Mouse (Mus musculus): Measurements from ENCODE around the gene Rora. TPM values are rescaled to one million over a fixed set of nuclear protein-coding genes. Genes with fewer than 3 reads are reported as not detected.
A peak's percentile ranks its signal among the peaks of the same experiment; 100 is the strongest.

Rora gene
- polyA plus RNA-seq, 1 experiment from 2014 or later, result 23.1 TPM

DNA sequence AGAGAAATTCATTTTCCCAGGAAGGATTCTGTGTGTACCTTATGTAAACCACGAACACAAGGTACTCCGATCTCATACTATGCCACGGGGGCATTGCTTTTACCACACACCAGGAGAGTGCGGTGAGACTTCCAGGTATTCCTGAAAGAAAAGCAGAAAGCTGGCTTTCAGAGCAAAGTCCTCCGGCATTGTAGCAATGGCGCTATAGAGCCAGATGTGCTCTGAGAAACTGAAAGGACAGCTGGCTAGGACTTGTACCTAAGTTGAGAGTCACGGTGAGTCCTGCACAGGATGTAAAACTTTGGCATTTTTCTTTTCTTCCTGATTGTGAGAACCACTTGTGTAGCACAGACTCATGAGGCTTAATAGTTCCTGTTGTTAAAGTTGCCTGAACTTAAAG, 728.2 kb downstream of the Rora start:
- TF ChIP-seq CTCF (IDR thresholded peaks at IDR 0.05; ENCODE audit: low read depth) (0 out of 2 replicates have a peak, but pooled peaks have one; percentile 1), EP300 (IDR thresholded peaks at IDR 0.05; ENCODE audit: low read depth) (no peak)
- no peaks in the 10 kb centered on the region for H3K27me3 ChIP-seq (ENCODE audit: insufficient read depth, low read length)
- no peak overlapping the region for H3K27ac ChIP-seq (ENCODE audit: low read depth)
- H3K4me3 ChIP-seq (ENCODE audit: low read depth, low read length), result no peak overlapping the region
- no peaks in the 10 kb centered on the region for H3K4me1 ChIP-seq (ENCODE audit: insufficient read depth)
- ATAC-seq (no peak), DNase-seq (no peak)
- WGBS (ENCODE audit: insufficient replicate concordance), result 68% methylated on average over 7 of the region's 7 CpGs
- no peaks in the 10 kb centered on the region for H3K9me3 ChIP-seq (ENCODE audit: low read length)
- H3K36me3 ChIP-seq (replicated peaks; ENCODE audit: insufficient read depth, low read length), result peaks cover 14% of the 10 kb centered on the region; the same call in 1 of the 2 replicates
- no peak overlapping the region for H3K4me2 ChIP-seq (ENCODE audit: low read depth, low read length)
- H3K9ac ChIP-seq (replicated peaks), result no peak overlapping the region

DNA sequence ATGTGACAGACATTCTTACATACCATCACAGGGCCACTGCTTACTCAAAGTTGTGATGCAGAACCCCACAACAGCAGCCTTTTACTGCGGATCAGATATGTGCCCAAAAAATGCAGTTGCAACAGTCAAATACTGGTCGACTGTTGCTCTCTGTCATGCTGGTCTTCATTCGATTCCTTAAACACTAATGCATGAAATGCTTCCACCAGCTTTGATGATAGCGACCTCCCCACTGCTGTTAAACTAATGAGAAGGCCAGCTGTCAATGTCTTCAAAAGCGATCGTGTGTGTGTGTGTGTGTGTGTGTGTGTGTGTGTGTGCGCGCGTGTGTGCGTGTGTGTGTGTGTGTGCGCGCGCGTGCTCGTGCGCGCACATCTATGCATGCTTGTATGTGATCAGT, 730.9 kb downstream of the Rora start:
- Histone ChIP-seq H3K36me3 (replicated peaks; ENCODE audit: insufficient read depth, low read length) (peaks cover 3% of the 10 kb centered on the region; the same call in 1 of the 2 replicates), H3K4me3 (ENCODE audit: low read depth, low read length) (no peak overlapping the region), H3K27ac (ENCODE audit: low read depth) (no peak overlapping the region), H3K9ac (replicated peaks) (no peak overlapping the region), H3K9me3 (ENCODE audit: low read length) (no peaks in the 10 kb centered on the region), H3K27me3 (ENCODE audit: insufficient read depth, low read length) (no peaks in the 10 kb centered on the region), H3K4me1 (ENCODE audit: insufficient read depth) (no peaks in the 10 kb centered on the region), H3K4me2 (ENCODE audit: low read depth, low read length) (no peak overlapping the region)
- 90% methylated on average over 17 of the region's 17 CpGs for WGBS (ENCODE audit: insufficient replicate concordance)
- DNase-seq (no peak), ATAC-seq (no peak)
- TF ChIP-seq EP300 (IDR thresholded peaks at IDR 0.05; ENCODE audit: low read depth) (no peak), CTCF (IDR thresholded peaks at IDR 0.05; ENCODE audit: low read depth) (no peak)

DNA sequence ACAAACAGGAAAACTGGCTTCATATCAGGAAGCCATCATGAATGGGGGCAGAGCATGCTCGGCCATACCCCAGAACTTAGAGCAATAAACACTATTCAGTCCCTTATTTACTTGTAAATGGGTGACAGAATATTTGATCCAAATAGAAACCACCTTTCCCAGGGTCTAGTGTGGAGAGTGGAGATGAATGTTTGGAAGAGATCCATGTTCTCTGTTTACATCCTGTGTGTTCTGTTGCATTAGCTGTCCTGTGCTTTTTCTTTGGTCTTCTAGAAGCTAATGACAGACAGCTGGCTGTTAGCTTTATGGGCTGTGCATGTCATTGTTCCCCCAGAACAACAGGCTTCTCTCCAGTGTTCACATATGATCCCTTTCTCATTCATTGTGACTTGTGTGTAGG, 731.3 kb downstream of the Rora start:
- TF ChIP-seq CTCF (IDR thresholded peaks at IDR 0.05; ENCODE audit: low read depth), result no peak
- no peak for TF ChIP-seq EP300 (IDR thresholded peaks at IDR 0.05; ENCODE audit: low read depth)
- H3K36me3 ChIP-seq (replicated peaks; ENCODE audit: insufficient read depth, low read length), result 0 out of 2 replicates have a peak, but pooled peaks cover under 1% of the 10 kb centered on the region
- H3K4me3 ChIP-seq (ENCODE audit: low read depth, low read length), result no peak overlapping the region
- no peak overlapping the region for H3K9ac ChIP-seq (replicated peaks)
- H3K27me3 ChIP-seq (ENCODE audit: insufficient read depth, low read length), result no peaks in the 10 kb centered on the region
- ATAC-seq (no peak), DNase-seq (no peak)
- H3K9me3 ChIP-seq (ENCODE audit: low read length), result no peaks in the 10 kb centered on the region
- no peak overlapping the region for H3K27ac ChIP-seq (ENCODE audit: low read depth)
- H3K4me1 ChIP-seq (ENCODE audit: insufficient read depth), result no peaks in the 10 kb centered on the region
- 77% methylated on average over 1 of the region's 1 CpGs for WGBS (ENCODE audit: insufficient replicate concordance)
- no peak overlapping the region for H3K4me2 ChIP-seq (ENCODE audit: low read depth, low read length)

DNA sequence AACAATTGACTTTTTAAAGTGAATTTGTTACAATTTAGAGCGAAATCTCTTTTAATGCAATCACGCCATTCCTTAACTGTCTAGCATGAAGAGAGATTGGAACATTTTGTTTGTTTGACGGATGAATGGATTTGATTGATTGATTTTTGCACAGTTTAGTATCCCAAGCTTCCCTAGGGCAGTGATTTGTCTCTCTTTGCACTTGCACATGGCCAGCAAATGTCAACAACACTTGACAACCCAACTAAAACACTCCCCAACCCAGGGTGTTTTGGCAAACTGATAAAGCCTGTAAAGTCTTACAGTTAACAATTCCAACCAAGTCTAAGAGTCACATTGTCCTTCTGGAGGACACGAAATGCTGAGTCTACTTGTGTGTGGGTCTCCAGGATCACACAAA, 733.7 kb downstream of the Rora start:
- no peaks in the 10 kb centered on the region for H3K4me1 ChIP-seq (ENCODE audit: insufficient read depth)
- H3K4me2 ChIP-seq (ENCODE audit: low read depth, low read length), result no peak overlapping the region
- H3K36me3 ChIP-seq (replicated peaks; ENCODE audit: insufficient read depth, low read length), result no peaks in the 10 kb centered on the region
- no peaks in the 10 kb centered on the region for H3K9me3 ChIP-seq (ENCODE audit: low read length)
- H3K9ac ChIP-seq (replicated peaks), result no peak overlapping the region
- 74% methylated on average over 4 of the region's 4 CpGs for WGBS (ENCODE audit: insufficient replicate concordance)
- H3K4me3 ChIP-seq (ENCODE audit: low read depth, low read length), result no peak overlapping the region
- no peaks in the 10 kb centered on the region for H3K27me3 ChIP-seq (ENCODE audit: insufficient read depth, low read length)
- TF ChIP-seq EP300 (IDR thresholded peaks at IDR 0.05; ENCODE audit: low read depth) (no peak), CTCF (IDR thresholded peaks at IDR 0.05; ENCODE audit: low read depth) (no peak)
- H3K27ac ChIP-seq (ENCODE audit: low read depth), result no peak overlapping the region
- ATAC-seq, result no peak
- DNase-seq, result no peak

DNA sequence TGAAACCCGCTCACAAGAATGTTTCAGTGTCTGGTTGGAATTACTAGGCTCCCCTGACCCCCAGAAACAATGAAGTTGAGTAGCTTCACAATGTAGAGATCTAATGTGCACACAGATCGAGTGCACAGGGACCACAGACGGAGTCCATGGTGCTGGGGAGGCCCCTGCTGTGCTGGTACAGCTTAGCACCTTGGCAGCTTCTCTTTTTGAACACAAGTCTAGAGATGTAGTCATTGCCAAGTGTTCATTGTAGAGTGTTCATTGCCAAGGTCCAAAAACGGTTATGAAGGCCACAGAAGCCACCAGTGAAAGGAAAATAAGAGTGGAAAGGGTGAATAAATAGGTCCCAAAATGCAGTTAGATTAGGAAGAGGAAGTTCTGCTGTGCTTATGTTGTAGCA, 737.0 kb downstream of the Rora start:
- no peaks in the 10 kb centered on the region for H3K9me3 ChIP-seq (ENCODE audit: low read length)
- H3K36me3 ChIP-seq (replicated peaks; ENCODE audit: insufficient read depth, low read length), result no peaks in the 10 kb centered on the region
- H3K27ac ChIP-seq (ENCODE audit: low read depth), result no peak overlapping the region
- H3K4me2 ChIP-seq (ENCODE audit: low read depth, low read length), result no peak overlapping the region
- no peaks in the 10 kb centered on the region for H3K4me1 ChIP-seq (ENCODE audit: insufficient read depth)
- no peak overlapping the region for H3K4me3 ChIP-seq (ENCODE audit: low read depth, low read length)
- DNase-seq (no peak), ATAC-seq (no peak)
- no peaks in the 10 kb centered on the region for H3K27me3 ChIP-seq (ENCODE audit: insufficient read depth, low read length)
- TF ChIP-seq EP300 (IDR thresholded peaks at IDR 0.05; ENCODE audit: low read depth), result no peak
- no peak for TF ChIP-seq CTCF (IDR thresholded peaks at IDR 0.05; ENCODE audit: low read depth)
- WGBS (ENCODE audit: insufficient replicate concordance), result 65% methylated on average over 4 of the region's 4 CpGs
- no peak overlapping the region for H3K9ac ChIP-seq (replicated peaks)

DNA sequence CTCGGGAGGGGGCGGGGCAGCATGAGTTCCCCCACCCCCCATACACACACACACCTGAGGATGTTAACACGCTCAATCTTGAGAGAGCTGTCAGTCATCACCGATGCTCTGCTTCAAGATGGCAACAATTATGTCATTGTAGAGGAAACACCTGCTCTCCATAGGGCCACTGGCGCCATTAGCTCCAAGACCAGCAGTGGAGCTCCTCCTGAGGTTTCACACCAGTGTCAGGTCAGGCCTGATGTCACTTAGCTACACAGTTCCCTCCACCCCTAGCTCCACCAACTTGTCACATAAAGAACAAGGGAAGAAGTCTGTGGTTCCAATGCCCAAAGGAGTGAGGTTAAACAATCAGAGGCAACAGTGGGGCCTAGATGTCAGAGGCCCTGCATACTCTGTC, 740.6 kb downstream of the Rora start:
- Histone ChIP-seq H3K9me3 (ENCODE audit: low read length) (no peaks in the 10 kb centered on the region), H3K4me2 (ENCODE audit: low read depth, low read length) (no peak overlapping the region), H3K4me1 (ENCODE audit: insufficient read depth) (peaks cover 9% of the 10 kb centered on the region), H3K9ac (replicated peaks) (no peak overlapping the region), H3K36me3 (replicated peaks; ENCODE audit: insufficient read depth, low read length) (no peaks in the 10 kb centered on the region), H3K27ac (ENCODE audit: low read depth) (no peak overlapping the region), H3K4me3 (ENCODE audit: low read depth, low read length) (no peak overlapping the region), H3K27me3 (ENCODE audit: insufficient read depth, low read length) (no peaks in the 10 kb centered on the region)
- no peak for TF ChIP-seq EP300 (IDR thresholded peaks at IDR 0.05; ENCODE audit: low read depth)
- TF ChIP-seq CTCF (IDR thresholded peaks at IDR 0.05; ENCODE audit: low read depth), result no peak
- DNase-seq (no peak), ATAC-seq (no peak)
- 70% methylated on average over 5 of the region's 5 CpGs for WGBS (ENCODE audit: insufficient replicate concordance)

DNA sequence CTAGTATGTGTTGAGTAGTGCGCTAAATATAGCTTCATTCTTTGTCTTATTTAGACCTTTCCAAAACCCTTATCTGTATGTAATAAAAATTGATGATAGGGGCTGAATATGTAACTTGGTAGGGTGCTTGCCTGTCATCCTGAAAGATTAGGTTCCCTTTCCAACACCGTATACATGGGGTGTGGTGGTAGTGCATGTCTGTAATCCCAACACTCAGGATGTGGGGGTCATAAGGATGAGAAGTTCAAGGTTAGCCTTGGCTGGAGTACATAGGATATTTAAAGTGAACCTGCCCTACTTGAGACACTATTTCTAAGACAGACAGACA, 743.8 kb downstream of the Rora start:
- Histone ChIP-seq H3K27me3 (ENCODE audit: insufficient read depth, low read length) (no peaks in the 10 kb centered on the region), H3K9me3 (ENCODE audit: low read length) (no peaks in the 10 kb centered on the region), H3K36me3 (replicated peaks; ENCODE audit: insufficient read depth, low read length) (no peaks in the 10 kb centered on the region; the same call in 1 of the 2 replicates), H3K27ac (ENCODE audit: low read depth) (peak overlapping the region; percentile 95; the same call in 1 of the 2 replicates), H3K4me2 (ENCODE audit: low read depth, low read length) (peak overlapping the region; percentile 89), H3K4me3 (ENCODE audit: low read depth, low read length) (peak overlapping the region; percentile 79), H3K9ac (replicated peaks) (peak overlapping the region; percentile 89), H3K4me1 (ENCODE audit: insufficient read depth) (peaks cover 9% of the 10 kb centered on the region)
- ATAC-seq (peak; percentile 35), DNase-seq (no peak)
- 49% methylated on average over 2 of the region's 2 CpGs for WGBS (ENCODE audit: insufficient replicate concordance)
- no peak for TF ChIP-seq CTCF (IDR thresholded peaks at IDR 0.05; ENCODE audit: low read depth)
- TF ChIP-seq EP300 (IDR thresholded peaks at IDR 0.05; ENCODE audit: low read depth), result no peak
